Mouse (Mus musculus) adrenal gland, adult 18-20 months (tissue): ENCODE measurements around the gene Phactr2. TPM values are rescaled to one million over a fixed set of nuclear protein-coding genes. Genes with fewer than 3 reads are reported as not detected.

ENCODE experiments used
- DNase-seq, 2 experiments: peaks; one replicate each; pipeline ENCODE4 v3.0.0; 2021 to 2022; ENCODE audit warnings: low spot score in 2 of 2
- total RNA-seq, 2 experiments: library from RNA; stranded (reverse); gene quantifications; 1 replicate in 1 of 2; 2 replicates in 1 of 2; pipeline ENCODE4 v1.2.3; 2021

Phactr2 gene
- total RNA-seq, 2 experiments from 2014 or later: 23.5 to 24.2 TPM

- no peak for DNase-seq
Measured at GRCm38 (mm10) chr10:13451640-13452039, 22.6 kb downstream of the Phactr2 start.

GRCm38 (mm10) chr10:13448283-13449045, 25.7 kb downstream of the Phactr2 start:
- no peak for DNase-seq

GRCm38 (mm10) chr10:13446791-13447249, 27.4 kb downstream of the Phactr2 start:
- peak in 1 of 2 experiments; percentile 29 for DNase-seq

- DNase-seq: no peak
Measured at GRCm38 (mm10) chr10:13444257-13444656, 30.0 kb downstream of the Phactr2 start.

GRCm38 (mm10) chr10:13443647-13444046, 30.6 kb downstream of the Phactr2 start:
- no peak for DNase-seq

- no peak for DNase-seq
Measured at GRCm38 (mm10) chr10:13440292-13440691, 33.9 kb downstream of the Phactr2 start.

- no peak for DNase-seq
Measured at GRCm38 (mm10) chr10:13438118-13438821, 35.9 kb downstream of the Phactr2 start.

GRCm38 (mm10) chr10:13437011-13437410, 37.2 kb downstream of the Phactr2 start:
- no peak for DNase-seq

- DNase-seq: no peak
Measured at GRCm38 (mm10) chr10:13433016-13433415, 41.2 kb downstream of the Phactr2 start.

- DNase-seq: no peak
Measured at GRCm38 (mm10) chr10:13431641-13432540, 42.3 kb downstream of the Phactr2 start.

GRCm38 (mm10) chr10:13429766-13430165, 44.4 kb downstream of the Phactr2 start:
- peak; percentile 59 to 60 for DNase-seq

- DNase-seq: no peak
Measured at GRCm38 (mm10) chr10:13429240-13429639, 45.0 kb downstream of the Phactr2 start.

GRCm38 (mm10) chr10:13428536-13428935, 45.7 kb downstream of the Phactr2 start:
- DNase-seq: no peak

GRCm38 (mm10) chr10:13427599-13427998, 46.6 kb downstream of the Phactr2 start:
- DNase-seq: no peak

GRCm38 (mm10) chr10:13425198-13425597, 49.0 kb downstream of the Phactr2 start:
- DNase-seq: no peak

- DNase-seq: no peak
Measured at GRCm38 (mm10) chr10:13424508-13424907, 49.7 kb downstream of the Phactr2 start.

- no peak for DNase-seq
Measured at GRCm38 (mm10) chr10:13424015-13424414, 50.2 kb downstream of the Phactr2 start.

- no peak for DNase-seq
Measured at GRCm38 (mm10) chr10:13422121-13422520, 52.1 kb downstream of the Phactr2 start.

GRCm38 (mm10) chr10:13419246-13419645, 55.0 kb downstream of the Phactr2 start:
- no peak for DNase-seq

GRCm38 (mm10) chr10:13415489-13416104, 58.6 kb downstream of the Phactr2 start:
- no peak for DNase-seq
